Mouse (Mus musculus) heart, adult 2 months (tissue): Measurements from ENCODE around the gene Slc3a1.

Source experiments
- CTCF ChIP-seq: fragments of 200-600 bp; IDR thresholded peaks from 2 replicates; pipeline ENCODE4 v1.8.1; 2022; ENCODE audit warnings: antibody characterized with exemption, mild to moderate bottlenecking, moderate library complexity
- EP300 ChIP-seq: fragments of 200-500 bp; IDR thresholded peaks from 2 replicates; pipeline ENCODE4 v1.6.1; 2011; ENCODE audit warnings: low read depth, low read length, control low read depth; ENCODE audit not compliant: insufficient read depth
- POLR2A ChIP-seq: fragments of 200-500 bp; IDR thresholded peaks from 2 replicates; pipeline ENCODE4 v1.6.1; 2011; ENCODE audit warnings: mild to moderate bottlenecking, low read depth, low read length, control low read depth; ENCODE audit not compliant: insufficient read depth

- no peak for TF ChIP-seq CTCF
- TF ChIP-seq POLR2A = no peak
- TF ChIP-seq EP300 = no peak
Measured at GRCm38 (mm10) chr17:85072383-85072782, 44.2 kb downstream of the Slc3a1 start.
